Mouse (Mus musculus) CD4-positive helper T cell, adult 2 months (primary cell): ENCODE measurements around the gene Rps12.
"Not testable (repeated sequence)": the region's sequence is repeated elsewhere in the genome, so short reads cannot be mapped to it uniquely, and the experiment has no call there.

Experiments used
- DNase-seq: peaks from one replicate; pipeline ENCODE4 v3.0.0-alpha.2; 2012; ENCODE audit warnings: low read depth, missing footprints, low spot score

Gene Rps12

GRCm38 (mm10) chr10:23785599-23785998, 1.5 kb downstream of the Rps12 start:
- DNase-seq = not testable (repeated sequence)

DNA sequence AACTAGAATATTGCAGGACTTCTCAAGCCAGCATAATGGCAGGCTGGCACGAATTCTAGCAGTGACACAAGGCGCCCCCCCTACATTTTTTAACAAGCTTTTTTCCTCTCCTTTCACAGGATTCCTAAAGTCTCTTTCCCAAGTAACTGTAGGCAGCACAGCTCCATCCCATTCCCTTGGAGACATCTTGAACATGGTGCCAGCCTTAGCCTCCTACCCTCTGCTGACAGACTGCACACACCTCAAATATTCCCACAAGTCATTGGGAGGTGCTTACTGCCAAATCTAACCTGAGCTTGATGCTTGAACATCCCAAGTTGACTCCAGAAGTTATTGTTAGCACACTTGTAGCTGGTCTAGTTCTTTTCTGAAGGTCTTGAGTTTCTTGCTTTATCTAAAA, 3.0 kb downstream of the Rps12 start:
- DNase-seq = no peak

DNA sequence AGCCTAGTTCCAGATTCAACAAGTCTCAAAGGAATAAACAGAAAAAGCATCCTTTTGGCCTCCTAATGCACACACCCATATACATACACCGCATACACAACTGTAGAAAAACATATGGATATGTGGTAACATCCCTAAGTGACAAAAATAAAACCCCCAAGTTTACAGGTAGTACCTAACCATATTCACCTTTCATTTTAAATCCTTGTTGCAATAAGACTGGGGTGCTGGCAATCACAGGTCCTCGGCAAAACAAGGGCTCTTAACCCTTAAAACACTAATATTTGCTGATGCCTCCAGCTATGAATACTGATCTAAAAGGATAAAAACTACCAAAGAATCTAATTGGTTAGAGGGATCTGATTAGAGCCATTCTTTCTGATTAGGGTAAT, 3.6 kb downstream of the Rps12 start:
- DNase-seq = no peak

DNA sequence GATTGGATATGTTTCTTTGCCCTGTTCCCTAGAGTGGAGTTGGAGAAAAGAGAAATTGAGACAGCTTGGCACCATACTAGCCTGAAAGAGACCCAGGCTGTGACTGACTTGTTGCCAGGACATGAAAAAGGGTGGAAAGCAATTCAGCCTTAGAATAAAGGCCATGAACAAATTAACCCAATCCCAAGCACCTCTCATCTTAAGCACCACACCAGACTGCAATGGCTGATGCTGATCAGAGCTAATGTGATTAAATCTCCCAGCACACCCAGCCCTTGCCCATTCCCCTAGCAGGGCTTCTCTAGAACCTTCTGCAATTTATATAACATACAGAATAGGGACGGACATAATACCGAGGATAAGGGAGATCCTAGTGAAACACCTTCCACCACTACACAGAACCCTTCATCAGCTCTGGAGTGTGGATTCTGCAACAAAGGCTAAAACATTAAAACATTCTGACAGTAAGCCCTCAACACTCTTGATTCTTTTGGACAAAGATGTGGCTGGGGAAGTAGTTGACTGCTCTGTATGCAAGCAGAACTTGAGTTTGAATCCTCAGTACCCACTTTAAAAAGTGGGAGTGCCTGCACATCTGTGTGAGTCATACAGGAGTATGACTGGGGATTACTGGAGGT, 4.1 kb downstream of the Rps12 start:
- DNase-seq = no peak

GRCm38 (mm10) chr10:23781760-23782735, 5.0 kb downstream of the Rps12 start:
- no peak for DNase-seq

GRCm38 (mm10) chr10:23780539-23781275, 6.4 kb downstream of the Rps12 start:
- no peak for DNase-seq

DNA sequence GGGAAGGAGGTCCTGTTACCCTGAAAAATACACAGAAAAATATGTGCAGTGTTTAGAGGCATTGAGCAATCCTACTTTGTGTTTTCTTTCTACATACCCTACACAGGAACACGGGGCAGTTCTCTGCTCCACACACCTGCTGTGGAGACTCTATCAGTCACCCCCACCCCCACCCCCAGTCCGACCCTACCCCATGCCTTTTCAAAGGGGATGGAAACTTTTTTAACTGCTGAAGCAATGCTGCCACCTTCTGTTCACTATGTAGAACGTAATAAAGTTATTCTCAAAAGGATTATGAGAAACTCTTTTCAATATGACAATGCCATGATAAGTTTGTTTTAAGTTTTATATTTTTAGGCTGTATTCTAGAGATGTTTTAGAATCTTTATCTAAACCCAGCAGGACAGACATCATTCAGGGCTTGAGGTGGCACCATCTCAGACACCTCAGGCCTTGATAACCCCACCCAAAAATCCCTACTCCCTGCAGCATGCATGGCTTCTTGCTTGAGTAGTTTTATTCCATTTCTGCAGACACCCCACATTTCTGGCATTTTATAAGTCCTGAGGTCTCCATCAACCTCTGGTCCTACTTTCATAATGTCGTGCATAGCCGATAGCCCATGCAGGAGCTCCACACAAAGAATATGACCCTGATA, 9.7 kb downstream of the Rps12 start:
- DNase-seq = no peak

GRCm38 (mm10) chr10:23754166-23754565, 32.9 kb downstream of the Rps12 start:
- no peak for DNase-seq
